Mouse (Mus musculus) neural tube, embryonic 14.5 days (tissue): Measurements from ENCODE around the gene Cant1. TPM values are rescaled to one million over a fixed set of nuclear protein-coding genes. Genes with fewer than 3 reads are reported as not detected.

ENCODE experiments used
- ATAC-seq: fragments of 200-750 bp; cut with Nextera tagmentation; 2 replicates; pipeline ENCODE4 v1.8.0; 2017; ENCODE audit warnings: low read depth, mild to moderate bottlenecking, moderate TSS enrichment, moderate library complexity
- H3K27ac ChIP-seq: fragments of 300-500 bp; sonication (generic); 2 replicates; pipeline ENCODE4 v1.5.1; 2014; ENCODE audit warnings: low read depth, mild to moderate bottlenecking, control low read depth, low read length, moderate library complexity, mixed read lengths
- H3K27me3 ChIP-seq: fragments of 300-500 bp; sonication (generic); 2 replicates; pipeline ENCODE4 v1.6.1; 2014; ENCODE audit warnings: low read length; ENCODE audit not compliant: control insufficient read depth, insufficient read depth
- H3K36me3 ChIP-seq: fragments of 300-500 bp; sonication (generic); 2 replicates; pipeline ENCODE4 v1.6.1; 2014; ENCODE audit warnings: low read length, mixed read lengths; ENCODE audit not compliant: control insufficient read depth, insufficient read depth
- H3K4me1 ChIP-seq: fragments of 300-500 bp; sonication (generic); 2 replicates; pipeline ENCODE4 v1.6.1; 2014; ENCODE audit warnings: low read length; ENCODE audit not compliant: control insufficient read depth, insufficient read depth
- H3K4me2 ChIP-seq: fragments of 300-500 bp; sonication (generic); 2 replicates; pipeline ENCODE4 v1.6.1; 2014; ENCODE audit warnings: mild to moderate bottlenecking, low read depth, low read length, control low read depth
- H3K4me3 ChIP-seq: fragments of 300-500 bp; sonication (generic); 2 replicates; pipeline ENCODE4 v1.5.1; 2014; ENCODE audit warnings: low read depth, low read length, control low read depth, mixed read lengths
- H3K9ac ChIP-seq: fragments of 300-500 bp; sonication (generic); replicated peaks from 2 replicates; pipeline ENCODE4 v1.6.1; 2014; ENCODE audit warnings: low read depth, mild to moderate bottlenecking, control low read depth, low read length, mixed read lengths
- H3K9me3 ChIP-seq: fragments of 300-500 bp; sonication (generic); 2 replicates; pipeline ENCODE4 v1.6.1; 2016; ENCODE audit warnings: low read length; ENCODE audit not compliant: control insufficient read depth
- WGBS: fragments of 180-500 bp; shearing (Covaris S2); extraction: QIAGEN DNeasy Blood & Tissue Kit; methylation state at CpG from one replicate; pipeline ENCODE4 v1.1.7; 2014; 5-methylcytosine and 5-hydroxymethylcytosine counted together
- polyA plus RNA-seq: library from polyadenylated mRNA; unstranded; fragments of >200 nt; fragmentation: Nextera tagmentation; extraction: Ambion mirVana; gene quantifications from 2 replicates; pipeline ENCODE4 v1.2.1, GENCODE M21; 2014

The Cant1 gene
- polyA plus RNA-seq, 1 experiment from 2014 or later: 21.2 TPM

- Histone ChIP-seq H3K4me2 (no peak overlapping the region), H3K27me3 (no peaks in the 10 kb centered on the region), H3K4me3 (no peak overlapping the region), H3K4me1 (0 out of 2 replicates have a peak, but pooled peaks cover 3% of the 10 kb centered on the region), H3K27ac (no peak overlapping the region), H3K36me3 (no peaks in the 10 kb centered on the region), H3K9me3 (no peaks in the 10 kb centered on the region), H3K9ac (no peak overlapping the region)
- no peak for ATAC-seq
- WGBS: 66% methylated on average over 5 of the region's 5 CpGs
Observed at GRCm38 (mm10) chr11:118374506-118374905, 44.4 kb downstream of the Cant1 start.

GRCm38 (mm10) chr11:118372641-118373040, 46.2 kb downstream of the Cant1 start:
- Histone ChIP-seq H3K4me1 (0 out of 2 replicates have a peak, but pooled peaks cover 3% of the 10 kb centered on the region), H3K36me3 (no peaks in the 10 kb centered on the region), H3K9ac (no peak overlapping the region), H3K9me3 (no peaks in the 10 kb centered on the region), H3K27ac (no peak overlapping the region), H3K27me3 (no peaks in the 10 kb centered on the region), H3K4me2 (no peak overlapping the region), H3K4me3 (no peak overlapping the region)
- ATAC-seq: no peak
- WGBS: 59% methylated on average over 7 of the region's 7 CpGs

GRCm38 (mm10) chr11:118371876-118372275, 47.0 kb downstream of the Cant1 start:
- Histone ChIP-seq H3K9ac (no peak overlapping the region), H3K4me2 (no peak overlapping the region), H3K36me3 (no peaks in the 10 kb centered on the region), H3K4me3 (no peak overlapping the region), H3K4me1 (0 out of 2 replicates have a peak, but pooled peaks cover 3% of the 10 kb centered on the region), H3K27ac (no peak overlapping the region), H3K9me3 (no peaks in the 10 kb centered on the region), H3K27me3 (no peaks in the 10 kb centered on the region)
- no peak for ATAC-seq
- 85% methylated on average over 7 of the region's 7 CpGs for WGBS

- no peaks in the 10 kb centered on the region for H3K4me1 ChIP-seq
- no peaks in the 10 kb centered on the region for H3K36me3 ChIP-seq
- 72% methylated on average over 8 of the region's 8 CpGs for WGBS
- H3K27ac ChIP-seq: no peak overlapping the region
- no peak overlapping the region for H3K4me2 ChIP-seq
- H3K27me3 ChIP-seq: no peaks in the 10 kb centered on the region
- no peak overlapping the region for H3K4me3 ChIP-seq
- no peak overlapping the region for H3K9ac ChIP-seq
- no peak for ATAC-seq
- no peaks in the 10 kb centered on the region for H3K9me3 ChIP-seq
Observed at GRCm38 (mm10) chr11:118369657-118370056, 49.2 kb downstream of the Cant1 start.

- Histone ChIP-seq H3K9ac (no peak overlapping the region), H3K4me3 (no peak overlapping the region), H3K27me3 (no peaks in the 10 kb centered on the region), H3K4me2 (no peak overlapping the region), H3K27ac (no peak overlapping the region), H3K36me3 (no peaks in the 10 kb centered on the region), H3K9me3 (no peaks in the 10 kb centered on the region), H3K4me1 (no peaks in the 10 kb centered on the region)
- no peak for ATAC-seq
- WGBS: 90% methylated on average over 5 of the region's 5 CpGs
Observed at GRCm38 (mm10) chr11:118369251-118369650, 49.6 kb downstream of the Cant1 start.

- ATAC-seq: no peak
- no peak overlapping the region for H3K4me3 ChIP-seq
- WGBS: 62% methylated on average over 3 of the region's 3 CpGs
Observed at GRCm38 (mm10) chr11:118368330-118368729, 50.6 kb downstream of the Cant1 start.

GRCm38 (mm10) chr11:118366559-118366958, 52.3 kb downstream of the Cant1 start:
- ATAC-seq: no peak
- H3K27me3 ChIP-seq: no peaks in the 10 kb centered on the region
- H3K4me2 ChIP-seq: no peak overlapping the region
- H3K4me1 ChIP-seq: 0 out of 2 replicates have a peak, but pooled peaks cover 2% of the 10 kb centered on the region
- no peak overlapping the region for H3K4me3 ChIP-seq
- H3K27ac ChIP-seq: no peak overlapping the region
- H3K9ac ChIP-seq: no peak overlapping the region
- H3K36me3 ChIP-seq: no peaks in the 10 kb centered on the region
- 77% methylated on average over 8 of the region's 8 CpGs for WGBS
- no peaks in the 10 kb centered on the region for H3K9me3 ChIP-seq

More at GRCm38 (mm10) chr11:118368330-118368729, 50.6 kb downstream of the Cant1 start:
- Histone ChIP-seq H3K27me3 (no peaks in the 10 kb centered on the region), H3K9ac (no peak overlapping the region), H3K4me2 (no peak overlapping the region), H3K27ac (no peak overlapping the region), H3K4me1 (no peaks in the 10 kb centered on the region), H3K36me3 (no peaks in the 10 kb centered on the region), H3K9me3 (no peaks in the 10 kb centered on the region)

- Histone ChIP-seq H3K4me2 (no peak overlapping the region), H3K27ac (no peak overlapping the region), H3K4me3 (no peak overlapping the region), H3K9me3 (no peaks in the 10 kb centered on the region), H3K9ac (no peak overlapping the region), H3K27me3 (no peaks in the 10 kb centered on the region), H3K36me3 (no peaks in the 10 kb centered on the region), H3K4me1 (0 out of 2 replicates have a peak, but pooled peaks cover 2% of the 10 kb centered on the region)
- no peak for ATAC-seq
- WGBS: 77% methylated on average over 3 of the region's 3 CpGs
Observed at GRCm38 (mm10) chr11:118366108-118366507, 52.8 kb downstream of the Cant1 start.

GRCm38 (mm10) chr11:118365171-118365570, 53.7 kb downstream of the Cant1 start:
- Histone ChIP-seq H3K9ac (no peak overlapping the region), H3K4me1 (0 out of 2 replicates have a peak, but pooled peaks cover 2% of the 10 kb centered on the region), H3K27me3 (no peaks in the 10 kb centered on the region), H3K27ac (no peak overlapping the region), H3K36me3 (no peaks in the 10 kb centered on the region), H3K9me3 (no peaks in the 10 kb centered on the region), H3K4me2 (no peak overlapping the region), H3K4me3 (no peak overlapping the region)
- no peak for ATAC-seq
- WGBS: 75% methylated on average over 7 of the region's 7 CpGs
